Mouse (Mus musculus): Measurements from ENCODE around the gene Ephx3. TPM values are rescaled to one million over a fixed set of nuclear protein-coding genes. Genes with fewer than 3 reads are reported as not detected.

Ephx3 gene
- polyA plus RNA-seq, 1 experiment: 0.12 TPM

GRCm38 (mm10) chr17:32189850-32190249 lies 501 bp upstream of the Ephx3 start:
- TF ChIP-seq TCF12 (IDR thresholded peaks at IDR 0.05; ENCODE audit: insufficient read depth, poor library complexity, severe bottlenecking) (no peak), E2F4 (IDR thresholded peaks at IDR 0.05; ENCODE audit: insufficient read depth) (no peak), REST (IDR thresholded peaks at IDR 0.05; ENCODE audit: insufficient read depth, insufficient read length) (no peak), POLR2AphosphoS2 (IDR thresholded peaks at IDR 0.05; ENCODE audit: insufficient read length, low read depth) (no peak), TCF3 (IDR thresholded peaks at IDR 0.05; ENCODE audit: insufficient read length, low read depth) (no peak), POLR2A (IDR thresholded peaks at IDR 0.05; ENCODE audit: insufficient read length, low read depth) (no peak), USF1 (IDR thresholded peaks at IDR 0.05; ENCODE audit: low read depth) (no peak), SRF (IDR thresholded peaks at IDR 0.05; ENCODE audit: control insufficient read depth, insufficient read length, low read depth) (no peak), MYOG (IDR thresholded peaks at IDR 0.05; ENCODE audit: control insufficient read depth in 1 of 3, insufficient read depth in 1 of 3, insufficient read length in 2 of 3, low read depth in 2 of 3) (no peak), MYOD1 (IDR thresholded peaks at IDR 0.05; ENCODE audit: control insufficient read depth in 1 of 3, insufficient read length in 2 of 3, low read depth in 2 of 3) (no peak), CEBPB (IDR thresholded peaks at IDR 0.05; ENCODE audit: insufficient read depth, poor library complexity, severe bottlenecking) (no peak), MAX (IDR thresholded peaks at IDR 0.05; ENCODE audit: low read depth) (no peak)
- H3ac ChIP-seq (ENCODE audit: control insufficient read depth, insufficient read length): no peak overlapping the region
- H3K36me3 ChIP-seq (ENCODE audit: control insufficient read depth, insufficient read depth): no peaks in the 10 kb centered on the region
- H3K4me2 ChIP-seq (ENCODE audit: low read depth): no peak overlapping the region
- H3K79me2 ChIP-seq (ENCODE audit: control insufficient read depth, insufficient read depth): no peaks in the 10 kb centered on the region
- H3K4me3 ChIP-seq: no peak overlapping the region
- H3K27me3 ChIP-seq (ENCODE audit: control insufficient read depth, insufficient read depth, insufficient read length): no peaks in the 10 kb centered on the region

GRCm38 (mm10) chr17:32183017-32183416 lies 6.3 kb downstream of the Ephx3 start:
- no peak overlapping the region for H3K4me3 ChIP-seq
- no peak overlapping the region for H3ac ChIP-seq (ENCODE audit: control insufficient read depth, insufficient read length)
- no peaks in the 10 kb centered on the region for H3K79me2 ChIP-seq (ENCODE audit: control insufficient read depth, insufficient read depth)
- TF ChIP-seq E2F4 (IDR thresholded peaks at IDR 0.05; ENCODE audit: insufficient read depth) (no peak), CEBPB (IDR thresholded peaks at IDR 0.05; ENCODE audit: insufficient read depth, poor library complexity, severe bottlenecking) (no peak), TCF12 (IDR thresholded peaks at IDR 0.05; ENCODE audit: insufficient read depth, poor library complexity, severe bottlenecking) (no peak), MYOD1 (IDR thresholded peaks at IDR 0.05; ENCODE audit: control insufficient read depth in 1 of 3, insufficient read length in 2 of 3, low read depth in 2 of 3) (no peak), POLR2AphosphoS2 (IDR thresholded peaks at IDR 0.05; ENCODE audit: insufficient read length, low read depth) (no peak)
- no peaks in the 10 kb centered on the region for H3K27me3 ChIP-seq (ENCODE audit: control insufficient read depth, insufficient read depth, insufficient read length)
- H3K36me3 ChIP-seq (ENCODE audit: control insufficient read depth, insufficient read depth): no peaks in the 10 kb centered on the region
- H3K4me2 ChIP-seq (ENCODE audit: low read depth): no peak overlapping the region

- no peak overlapping the region for H3ac ChIP-seq (ENCODE audit: control insufficient read depth, insufficient read length)
- no peak overlapping the region for H3K4me3 ChIP-seq
- H3K4me2 ChIP-seq (ENCODE audit: low read depth): no peak overlapping the region
- H3K27me3 ChIP-seq (ENCODE audit: control insufficient read depth, insufficient read depth, insufficient read length): no peaks in the 10 kb centered on the region
- no peaks in the 10 kb centered on the region for H3K79me2 ChIP-seq (ENCODE audit: control insufficient read depth, insufficient read depth)
- no peaks in the 10 kb centered on the region for H3K36me3 ChIP-seq (ENCODE audit: control insufficient read depth, insufficient read depth)
- no peak for TF ChIP-seq MYOD1 (IDR thresholded peaks at IDR 0.05; ENCODE audit: control insufficient read depth in 1 of 3, insufficient read length in 2 of 3, low read depth in 2 of 3)
- no peak for TF ChIP-seq SRF (IDR thresholded peaks at IDR 0.05; ENCODE audit: control insufficient read depth, insufficient read length, low read depth)
- no peak for TF ChIP-seq MAX (IDR thresholded peaks at IDR 0.05; ENCODE audit: low read depth)
- TF ChIP-seq USF1 (IDR thresholded peaks at IDR 0.05; ENCODE audit: low read depth): no peak
- no peak for TF ChIP-seq E2F4 (IDR thresholded peaks at IDR 0.05; ENCODE audit: insufficient read depth)
- no peak for TF ChIP-seq CEBPB (IDR thresholded peaks at IDR 0.05; ENCODE audit: insufficient read depth, poor library complexity, severe bottlenecking)
- TF ChIP-seq TCF3 (IDR thresholded peaks at IDR 0.05; ENCODE audit: insufficient read length, low read depth): no peak
- TF ChIP-seq TCF12 (IDR thresholded peaks at IDR 0.05; ENCODE audit: insufficient read depth, poor library complexity, severe bottlenecking): no peak
- no peak for TF ChIP-seq MYOG (IDR thresholded peaks at IDR 0.05; ENCODE audit: control insufficient read depth in 1 of 3, insufficient read depth in 1 of 3, insufficient read length in 2 of 3, low read depth in 2 of 3)
- TF ChIP-seq POLR2AphosphoS2 (IDR thresholded peaks at IDR 0.05; ENCODE audit: insufficient read length, low read depth): no peak
- no peak for TF ChIP-seq REST (IDR thresholded peaks at IDR 0.05; ENCODE audit: insufficient read depth, insufficient read length)
- no peak for TF ChIP-seq POLR2A (IDR thresholded peaks at IDR 0.05; ENCODE audit: insufficient read length, low read depth)
Measured at GRCm38 (mm10) chr17:32179621-32180491, 9.5 kb downstream of the Ephx3 start.

- Histone ChIP-seq H3K4me3 (no peak overlapping the region), H3K36me3 (ENCODE audit: control insufficient read depth, insufficient read depth) (no peaks in the 10 kb centered on the region), H3K4me2 (ENCODE audit: low read depth) (no peak overlapping the region), H3K79me2 (ENCODE audit: control insufficient read depth, insufficient read depth) (no peaks in the 10 kb centered on the region), H3ac (ENCODE audit: control insufficient read depth, insufficient read length) (no peak overlapping the region), H3K27me3 (ENCODE audit: control insufficient read depth, insufficient read depth, insufficient read length) (no peaks in the 10 kb centered on the region)
- no peak for TF ChIP-seq TCF12 (IDR thresholded peaks at IDR 0.05; ENCODE audit: insufficient read depth, poor library complexity, severe bottlenecking)
- TF ChIP-seq E2F4 (IDR thresholded peaks at IDR 0.05; ENCODE audit: insufficient read depth): no peak
- no peak for TF ChIP-seq SRF (IDR thresholded peaks at IDR 0.05; ENCODE audit: control insufficient read depth, insufficient read length, low read depth)
- no peak for TF ChIP-seq MYOG (IDR thresholded peaks at IDR 0.05; ENCODE audit: control insufficient read depth in 1 of 3, insufficient read depth in 1 of 3, insufficient read length in 2 of 3, low read depth in 2 of 3)
- TF ChIP-seq POLR2A (IDR thresholded peaks at IDR 0.05; ENCODE audit: insufficient read length, low read depth): no peak
- TF ChIP-seq MYOD1 (IDR thresholded peaks at IDR 0.05; ENCODE audit: control insufficient read depth in 1 of 3, insufficient read length in 2 of 3, low read depth in 2 of 3): no peak
Measured at GRCm38 (mm10) chr17:32176919-32177318, 12.4 kb downstream of the Ephx3 start.

Data from myocyte (in vitro differentiated cells).